Mouse (Mus musculus) adrenal gland, adult 10 weeks (tissue): Measurements from ENCODE around the gene Teddm3. TPM values are rescaled to one million over a fixed set of nuclear protein-coding genes. Genes with fewer than 3 reads are reported as not detected.

Experiments
- polyA plus RNA-seq: library from polyadenylated mRNA; stranded (reverse); fragments of 350-450 nt; fragmentation: Illumina TruSeq; extraction: RNeasy Lipid Tissue Mini Kit (QIAGEN cat#74804); gene quantifications from one replicate; pipeline ENCODE4 v1.2.3, GENCODE M21; 2014; ENCODE audit warnings: low read depth, low replicate concordance

The Teddm3 gene
- polyA plus RNA-seq = not detected

GRCm38 (mm10) chr16:21153900-21154299 lies at the start of gene Teddm3:
TSS of gene Teddm3 (minus strand) at chr16:21154000.

Other genes with a start within 250 kb of the Teddm3 start
- not detected for gene Ephb3, start 50.8 kb upstream of the Teddm3 start, polyA plus RNA-seq